Mouse (Mus musculus) thymus, postnatal 4 days (tissue): Measurements from ENCODE around the gene Lrrc2.

Experiments used
- DNase-seq: peaks from one replicate; pipeline ENCODE4 v3.0.0; 2021

Gene Lrrc2

DNA sequence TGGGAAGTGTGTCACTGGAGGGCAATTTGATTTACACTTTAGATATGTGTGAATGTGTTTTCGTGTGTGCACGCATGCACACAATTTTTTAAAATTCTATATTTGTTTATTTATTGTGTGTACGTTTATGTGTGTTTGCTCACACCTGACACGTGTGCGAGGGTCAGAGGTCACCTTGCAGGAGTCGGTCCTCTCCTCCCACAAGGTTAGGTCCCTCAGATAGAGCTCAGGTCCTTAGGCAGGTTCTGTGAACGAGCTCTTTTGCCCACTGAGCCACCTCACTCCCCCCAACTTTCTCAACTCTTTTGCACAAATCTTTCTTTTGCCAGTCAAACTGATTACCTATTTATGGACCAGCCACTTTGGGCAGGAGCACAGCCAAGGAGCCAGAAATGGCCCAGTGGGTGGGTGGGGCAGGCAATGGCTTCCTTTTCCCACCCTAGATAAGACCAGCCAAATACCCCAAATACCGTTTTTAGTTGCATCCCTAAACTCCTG, 2.5 kb upstream of the Lrrc2 start:
- no peak for DNase-seq

DNA sequence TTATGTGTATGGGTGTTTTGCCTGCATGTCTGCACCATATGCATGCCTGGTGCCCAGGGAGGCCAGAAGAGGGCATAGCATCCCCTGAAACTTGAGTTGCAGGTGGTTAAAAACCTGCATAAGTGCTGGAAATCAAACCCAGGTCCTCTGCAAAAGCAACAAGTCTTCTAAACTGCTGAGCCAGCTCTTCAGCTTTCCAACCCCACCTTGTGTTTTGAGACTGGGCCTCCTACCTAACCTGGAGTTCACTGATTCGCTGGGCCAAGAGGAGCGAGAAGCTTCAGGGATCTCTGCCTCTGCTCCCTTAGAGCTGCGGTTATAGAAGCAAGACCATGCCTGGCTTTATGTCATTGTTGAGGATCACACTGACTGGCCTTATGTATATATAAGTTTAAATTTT, 1.2 kb upstream of the Lrrc2 start:
- no peak for DNase-seq

DNA sequence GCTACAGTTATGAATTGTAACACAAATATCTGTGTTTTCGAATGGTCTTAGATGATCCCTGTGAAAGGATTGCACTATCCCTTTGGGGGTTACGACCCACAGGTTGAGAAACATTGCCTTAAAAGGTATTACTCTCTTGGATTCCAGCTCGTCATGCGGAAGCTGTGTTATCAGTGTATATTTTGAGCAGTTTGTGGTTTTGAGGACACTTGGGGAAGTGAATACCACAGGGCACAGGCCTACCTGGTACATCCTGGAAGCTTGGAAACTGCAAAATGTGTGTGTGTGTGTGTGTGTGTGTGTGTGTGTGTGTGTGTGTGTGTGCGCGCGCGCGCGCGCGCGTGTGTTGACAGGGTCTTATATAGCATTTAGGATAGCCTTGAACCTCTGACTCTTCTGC, 521 bp downstream of the Lrrc2 start:
- DNase-seq: no peak

DNA sequence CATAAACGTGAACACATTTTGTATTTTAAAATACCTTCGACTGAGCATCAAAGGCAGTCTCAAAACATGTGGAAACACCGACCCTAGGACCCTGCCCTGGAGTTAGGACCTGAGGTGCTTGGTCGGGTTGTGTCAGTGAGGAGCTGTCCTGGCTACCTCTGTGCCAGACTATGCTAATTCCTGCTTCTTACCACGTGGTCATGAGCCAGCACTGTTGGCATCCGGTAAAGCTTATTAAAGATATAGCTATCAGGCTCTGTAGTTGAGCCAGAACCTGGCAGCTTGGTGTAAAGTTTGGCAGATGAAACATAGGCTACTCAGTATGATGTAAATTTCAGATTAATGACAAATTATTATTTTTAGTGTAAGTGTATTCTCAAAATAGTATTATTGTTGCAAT, 1.1 kb downstream of the Lrrc2 start:
- DNase-seq: no peak

DNA sequence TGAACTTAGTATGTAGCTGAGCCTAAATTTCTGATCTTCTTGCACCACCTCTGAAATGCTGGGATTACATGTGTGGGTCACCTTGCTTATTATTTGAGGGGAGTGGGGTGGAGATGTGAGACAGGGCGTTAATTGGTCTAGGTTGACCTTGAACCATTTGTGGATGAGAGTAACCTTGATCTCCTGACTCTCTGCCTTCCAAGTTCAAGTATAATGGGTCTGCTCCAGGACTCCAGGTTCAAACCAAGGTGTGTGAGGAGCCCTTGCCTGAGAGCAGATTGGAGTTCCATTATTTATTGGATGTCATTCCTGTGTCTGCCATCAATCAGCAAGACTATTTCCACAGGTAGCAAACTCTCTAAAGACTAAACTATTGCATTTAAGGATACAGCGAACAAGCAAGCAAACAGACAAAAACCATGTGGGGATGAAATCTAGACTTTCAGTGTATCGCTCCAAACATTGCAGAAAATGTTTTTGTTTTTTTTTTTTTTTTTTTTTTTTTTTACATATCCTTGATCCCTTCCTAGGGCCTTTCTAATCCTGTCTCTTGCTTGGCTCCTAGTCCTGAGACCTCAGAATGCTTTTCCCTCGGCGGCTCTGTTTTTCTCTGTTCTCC, 1.7 kb downstream of the Lrrc2 start:
- DNase-seq: no peak

DNA sequence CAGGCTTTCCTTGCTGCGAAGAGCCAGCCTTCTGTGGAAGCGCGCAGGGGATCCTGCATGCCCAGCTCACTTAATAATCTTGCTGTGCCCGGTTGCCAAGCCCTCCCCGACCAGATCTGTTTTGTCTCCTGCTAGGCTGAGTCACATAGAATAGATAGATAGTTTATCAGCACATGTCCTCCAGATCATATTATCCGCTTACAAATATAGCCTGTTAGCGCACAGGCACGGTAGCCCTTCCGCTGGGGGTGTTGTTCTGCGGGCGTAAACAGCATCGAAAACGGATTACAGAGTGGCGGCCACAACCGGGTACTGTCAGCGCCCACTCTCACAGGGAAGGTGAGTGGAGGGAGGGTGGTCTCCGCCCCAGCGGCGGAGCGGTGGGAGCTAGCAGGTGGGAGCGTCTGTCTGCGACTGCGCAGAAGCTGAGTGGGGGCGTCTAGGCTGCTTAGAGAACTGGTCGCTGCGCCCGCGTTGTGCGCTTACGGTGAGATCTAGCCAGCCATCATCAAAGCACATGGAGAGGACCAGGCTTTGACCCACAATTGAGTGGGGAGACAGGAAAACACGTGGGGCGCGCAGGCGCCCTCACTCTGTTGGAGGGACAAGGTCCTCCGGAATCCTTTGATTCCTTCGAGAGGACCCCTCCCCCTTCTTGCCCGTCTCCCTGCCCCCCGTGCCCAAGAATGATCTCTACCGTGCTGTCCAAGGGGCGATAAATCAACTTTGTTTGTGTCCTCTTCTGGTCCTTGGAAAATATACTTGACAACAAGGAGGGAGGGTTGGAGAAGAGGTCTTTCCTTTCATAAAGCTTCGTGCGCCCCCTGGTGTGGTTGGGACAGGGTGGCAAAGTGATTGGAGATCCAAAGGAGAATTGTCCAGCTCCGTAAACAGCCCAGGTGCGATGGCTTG, 2.5 kb downstream of the Lrrc2 start:
- peak; percentile 88 for DNase-seq

DNA sequence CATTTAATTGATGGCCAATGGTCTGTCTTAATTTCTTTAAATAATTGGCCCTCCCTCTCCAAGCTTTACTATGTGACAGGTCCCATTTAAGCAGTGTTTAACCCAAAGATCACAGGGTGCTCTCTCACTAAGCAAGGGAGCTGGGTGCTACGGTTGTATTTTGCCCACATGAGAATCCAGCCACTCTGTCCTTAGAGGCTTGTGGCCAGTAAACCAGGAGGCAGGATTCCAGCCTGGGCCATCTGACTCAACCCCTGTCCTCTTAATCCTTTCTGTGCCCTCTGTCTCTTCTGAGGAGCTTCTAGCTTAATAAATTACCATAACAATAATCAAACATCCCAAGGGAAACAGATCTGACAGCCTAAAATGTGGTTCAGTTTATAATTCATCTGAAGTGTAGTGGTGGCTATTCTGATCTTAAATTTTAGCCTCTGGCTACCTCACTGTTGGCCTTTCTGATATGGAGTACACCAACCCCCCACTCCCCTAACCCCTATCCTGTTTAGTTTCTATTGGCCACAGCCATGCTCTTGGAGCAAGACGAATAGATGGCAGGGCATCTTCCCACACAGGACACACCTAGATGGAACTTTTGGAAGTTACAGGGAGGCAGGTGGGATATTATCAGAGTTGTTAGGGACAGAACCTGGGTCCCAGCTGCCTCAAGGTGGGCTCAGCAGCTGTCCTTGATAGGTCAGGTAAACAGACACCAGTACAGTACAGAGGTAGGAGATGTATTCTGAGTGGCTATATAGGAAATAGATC, 3.5 kb downstream of the Lrrc2 start:
- no peak for DNase-seq

DNA sequence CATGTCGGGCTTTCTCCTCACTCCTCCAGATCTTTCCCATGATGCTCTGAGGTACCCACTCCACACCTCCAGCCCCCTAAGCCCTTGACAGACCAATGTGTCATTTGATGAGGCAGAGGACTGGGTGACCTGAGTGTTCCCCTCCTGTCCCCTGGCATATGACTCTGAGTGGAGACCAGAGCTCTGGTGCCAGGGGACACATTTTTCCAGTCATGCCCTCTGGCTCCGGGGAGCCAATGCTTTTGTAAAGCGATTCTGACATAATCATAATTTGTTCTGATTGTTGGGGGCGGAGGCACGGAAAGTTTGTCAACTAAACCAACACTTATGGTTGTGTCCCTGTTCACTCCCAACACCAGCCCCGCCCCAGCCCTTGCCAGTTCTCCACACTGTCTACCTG, 4.6 kb downstream of the Lrrc2 start:
- no peak for DNase-seq

DNA sequence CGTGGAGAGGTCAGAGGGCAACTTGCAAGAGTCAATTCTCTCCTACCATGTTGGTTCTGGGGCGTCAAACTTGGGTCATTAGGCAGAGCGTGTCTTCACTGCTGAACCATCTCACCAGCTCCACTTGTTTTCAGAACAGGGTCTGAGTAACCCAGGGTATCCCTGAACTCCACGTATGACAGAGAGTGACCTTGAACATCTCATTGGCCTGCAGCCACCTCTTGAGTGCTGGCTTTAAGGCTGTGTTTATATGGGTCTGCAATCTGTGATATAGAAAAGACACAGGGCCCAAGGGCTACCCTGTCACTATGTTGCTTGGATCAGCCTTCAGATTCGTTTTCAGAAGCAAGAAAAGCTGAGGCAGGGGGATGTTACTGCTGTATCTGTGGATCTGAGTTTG, 8.3 kb downstream of the Lrrc2 start:
- DNase-seq: no peak

DNA sequence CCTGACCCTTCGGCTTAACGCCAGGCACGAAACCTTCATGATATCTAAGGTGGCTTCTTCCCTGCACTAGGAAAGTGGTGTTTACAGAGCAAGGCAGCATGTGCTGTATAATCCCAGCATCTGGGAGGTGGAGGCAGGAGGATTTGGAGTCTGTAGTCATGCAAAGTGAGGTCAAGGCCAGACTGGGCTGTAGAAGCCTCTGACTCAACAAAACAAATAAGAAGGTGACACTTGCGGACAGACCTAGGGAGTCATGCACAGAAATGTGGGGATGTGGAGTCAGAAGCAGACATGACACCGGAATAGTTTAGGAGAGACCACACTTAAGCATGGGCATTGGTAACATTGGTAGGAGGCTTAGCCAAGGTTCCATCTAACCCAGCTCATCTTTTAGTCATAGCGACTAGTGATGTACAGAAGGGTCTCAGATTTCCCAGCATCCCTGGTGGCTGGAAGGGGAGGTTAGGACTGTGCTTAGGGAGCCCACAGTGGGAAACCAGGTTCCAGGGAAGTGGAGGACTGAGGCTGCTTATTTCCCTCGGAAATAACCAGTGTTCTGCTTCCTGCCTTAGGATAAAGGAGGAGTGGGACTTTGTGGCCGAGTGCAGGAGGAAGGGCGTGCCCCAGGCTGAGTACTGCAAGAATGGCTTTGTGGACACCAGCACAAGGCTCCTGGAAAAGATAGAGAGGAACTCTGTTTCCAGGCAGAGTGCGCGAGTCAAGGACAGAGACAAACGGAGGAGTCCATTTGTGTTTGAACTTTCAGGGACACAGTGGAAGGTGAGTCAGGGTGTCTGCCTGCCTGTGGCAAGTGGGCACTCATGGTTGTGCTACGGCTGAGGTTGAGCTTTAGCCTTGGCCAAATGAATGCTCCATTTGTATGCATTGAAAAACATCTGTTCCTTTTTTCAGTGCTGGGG, 9.1 kb downstream of the Lrrc2 start:
- no peak for DNase-seq

DNA sequence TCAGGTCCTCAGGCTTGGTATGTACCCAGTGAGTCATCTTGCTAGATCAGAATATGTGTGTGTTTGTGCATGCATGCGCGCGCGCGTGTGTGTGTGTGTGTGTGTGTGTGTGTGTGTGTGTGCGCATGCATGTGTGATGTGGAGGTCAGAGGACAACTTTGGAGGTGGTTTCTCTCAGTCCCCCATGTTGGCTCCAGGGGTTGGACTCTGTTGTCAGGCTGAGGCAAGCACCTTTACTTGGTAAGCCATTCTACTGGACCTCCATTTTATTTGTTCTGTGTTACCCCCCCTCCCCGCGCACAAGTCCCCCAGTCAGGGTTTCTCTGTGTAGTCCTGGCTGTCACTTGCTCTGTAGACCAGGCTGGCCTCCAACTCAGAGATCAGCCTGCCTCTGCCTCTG, 10.0 kb downstream of the Lrrc2 start:
- DNase-seq: no peak

DNA sequence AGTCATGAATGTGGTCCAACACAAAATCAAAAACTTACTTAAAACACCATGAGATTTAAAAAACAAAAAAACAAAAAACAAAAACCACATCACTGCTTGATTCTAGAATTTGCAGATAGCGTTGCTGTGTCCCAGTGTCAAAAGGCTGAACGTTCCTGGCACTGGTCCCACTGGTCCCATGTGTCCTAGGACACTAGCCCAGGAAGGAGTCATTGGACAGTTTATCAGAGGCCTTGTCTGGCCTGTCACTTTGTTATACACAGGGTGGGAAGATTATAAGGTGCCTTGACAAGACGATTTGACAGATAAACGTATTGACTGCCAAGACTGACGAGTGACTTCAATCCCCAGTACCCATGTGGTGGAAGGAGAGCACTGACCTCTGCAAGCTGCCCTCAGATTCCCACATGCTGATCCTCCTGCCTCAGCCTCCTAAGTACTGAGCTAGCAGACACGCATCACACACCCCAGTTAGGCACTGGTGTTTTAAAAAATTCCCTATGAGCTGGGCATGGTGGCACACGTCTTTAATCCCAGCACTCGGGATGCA, 12.3 kb downstream of the Lrrc2 start:
- DNase-seq: no peak

DNA sequence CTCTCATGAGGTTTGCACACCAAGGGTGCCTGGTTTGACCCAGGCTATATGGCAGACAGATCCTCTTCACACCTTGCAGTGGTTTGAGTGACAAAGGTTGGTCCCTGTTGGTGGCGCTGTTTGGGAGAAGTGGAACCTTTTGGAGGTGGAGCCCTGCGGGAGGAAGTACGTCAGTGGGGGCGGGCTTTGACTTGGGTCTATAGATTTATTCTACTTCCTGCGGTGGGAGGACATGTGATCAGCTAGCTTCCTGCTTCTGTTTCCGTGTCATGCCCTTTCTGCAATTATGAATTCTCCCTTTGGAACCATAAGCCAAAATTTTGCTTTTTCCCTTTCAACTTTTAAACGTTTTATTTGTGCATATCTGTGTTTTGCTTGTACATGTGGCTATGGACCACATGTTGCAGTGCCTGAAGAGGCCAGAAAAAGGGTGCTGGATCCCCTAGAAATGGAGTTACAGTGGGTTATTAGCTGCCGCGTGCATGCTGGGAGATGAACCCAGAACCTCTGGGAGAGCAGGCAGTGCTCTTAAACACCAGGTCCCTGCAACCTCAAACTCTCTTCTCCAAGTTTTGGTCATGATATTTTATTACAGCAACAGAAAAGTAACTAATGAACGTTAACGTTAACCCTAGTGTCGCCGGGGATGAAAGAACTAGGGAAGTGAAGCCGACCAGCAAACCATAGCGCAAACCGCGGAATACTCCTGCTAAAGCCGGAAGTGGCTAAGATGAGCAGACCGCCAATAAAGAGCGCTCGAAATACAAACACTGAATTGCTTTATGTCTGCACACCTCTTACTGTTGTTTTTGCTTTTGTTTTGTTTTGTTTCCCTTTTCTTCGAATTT, 13.9 kb downstream of the Lrrc2 start:
- peak; percentile 62 for DNase-seq

DNA sequence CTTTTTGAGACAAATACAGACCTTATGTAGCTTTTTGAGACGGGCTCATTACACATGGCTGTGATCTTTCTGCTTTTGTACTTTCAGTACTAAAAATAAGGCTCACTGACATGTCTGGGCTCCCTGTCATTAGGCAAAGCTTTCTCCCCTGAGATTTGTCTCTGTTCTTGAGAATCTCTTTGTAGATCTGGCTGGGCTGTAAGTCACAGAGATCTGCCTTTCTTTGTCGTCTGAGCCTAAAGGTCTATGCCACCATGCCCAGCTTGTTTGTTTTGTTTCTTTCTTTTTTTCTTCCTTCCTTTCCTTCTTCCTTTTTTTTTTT, 14.5 kb downstream of the Lrrc2 start:
- DNase-seq: no peak

DNA sequence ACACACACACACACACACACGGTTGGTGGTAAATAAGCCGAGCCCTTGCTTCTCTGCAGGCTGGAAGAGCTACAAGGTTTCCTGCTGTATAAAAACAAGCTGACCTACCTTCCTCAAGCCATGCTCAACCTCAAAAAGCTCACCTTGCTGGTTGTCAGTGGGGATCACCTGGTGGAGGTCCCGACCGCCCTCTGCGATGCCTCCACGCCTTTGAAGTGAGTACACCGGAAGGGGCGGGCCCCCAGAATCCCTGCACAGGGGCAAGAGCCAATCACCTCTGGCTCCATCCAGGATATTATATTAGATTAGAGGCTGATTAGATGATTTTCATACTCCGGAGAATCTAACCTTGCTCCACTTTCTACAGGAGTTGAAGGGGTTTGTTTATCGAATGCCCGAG, 28.1 kb downstream of the Lrrc2 start:
- DNase-seq: no peak

DNA sequence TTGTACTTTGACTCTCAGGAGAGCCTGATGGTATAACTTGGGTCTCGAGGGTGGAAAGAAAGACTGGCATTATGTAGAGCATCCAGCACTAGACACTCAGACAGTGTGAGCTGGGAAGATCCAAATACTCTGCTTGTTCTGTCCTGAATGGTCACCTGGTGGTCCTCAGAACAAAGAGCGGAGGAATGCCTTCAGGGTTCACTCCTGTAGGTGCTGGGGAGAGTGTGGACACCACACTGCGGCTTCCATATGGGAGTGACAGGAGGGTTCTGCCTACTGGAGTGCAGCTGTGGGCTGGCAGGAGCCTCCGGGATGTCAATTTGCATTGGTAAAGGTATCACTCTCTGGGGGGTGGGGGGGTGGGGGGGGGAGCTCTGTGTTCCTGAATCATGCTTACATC, 31.0 kb downstream of the Lrrc2 start:
- no peak for DNase-seq

DNA sequence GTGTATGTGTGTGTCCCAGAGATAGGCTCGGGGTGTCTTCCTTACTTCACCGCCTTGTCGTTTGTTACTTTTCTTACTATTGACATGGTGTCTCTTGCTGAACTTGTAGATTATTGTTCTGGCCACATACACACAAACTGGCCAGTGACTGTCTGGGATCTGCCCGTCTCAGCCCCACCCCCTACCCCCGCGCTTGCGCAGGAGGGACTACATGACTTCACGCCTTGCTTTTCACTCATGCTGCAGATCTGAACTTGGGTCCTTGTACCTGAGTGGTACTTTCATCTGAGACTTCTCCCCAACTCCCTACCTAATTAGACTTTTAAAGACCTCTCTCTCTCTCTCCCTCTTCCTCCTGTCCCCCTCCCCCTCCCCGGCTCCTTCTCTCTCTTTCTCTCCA, 32.8 kb downstream of the Lrrc2 start:
- no peak for DNase-seq

DNA sequence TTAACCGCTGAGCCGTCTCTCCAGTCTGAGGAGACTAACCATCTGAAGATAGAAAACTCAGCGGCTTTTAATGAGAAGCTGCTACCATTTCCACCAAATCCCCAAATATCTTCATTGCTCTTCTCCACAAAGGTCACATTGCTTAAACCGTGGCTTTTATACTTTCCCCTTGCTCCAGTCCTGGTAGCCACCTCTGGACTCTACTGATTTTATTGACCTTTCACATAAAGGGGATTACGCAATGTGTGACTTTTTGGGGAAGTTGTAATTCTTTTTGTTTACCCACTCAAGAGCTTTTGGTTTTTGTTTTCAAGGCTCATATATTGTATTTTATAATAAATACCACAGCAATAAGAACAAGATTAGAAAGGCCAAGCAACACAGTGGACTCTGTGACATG, 34.2 kb downstream of the Lrrc2 start:
- no peak for DNase-seq

DNA sequence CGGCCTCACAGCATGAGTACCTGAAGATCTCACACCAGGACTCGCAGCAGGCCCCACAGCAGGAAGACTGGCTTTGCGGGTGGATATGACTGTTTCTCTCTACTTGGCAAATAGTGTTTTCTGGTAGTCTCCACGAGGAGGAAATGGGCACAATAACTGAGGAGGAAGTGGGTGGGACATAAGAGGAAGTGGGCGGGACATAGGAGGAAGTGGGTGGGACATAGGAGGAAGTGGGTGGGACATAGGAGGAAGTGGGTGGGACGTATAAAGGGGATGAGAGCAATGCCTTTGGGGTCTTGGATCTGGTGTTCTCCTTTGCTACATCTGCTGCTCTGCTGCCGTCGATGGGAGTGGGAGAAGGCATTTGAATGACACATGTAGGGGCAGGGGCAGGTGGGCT, 34.6 kb downstream of the Lrrc2 start:
- peak; percentile 19 for DNase-seq

DNA sequence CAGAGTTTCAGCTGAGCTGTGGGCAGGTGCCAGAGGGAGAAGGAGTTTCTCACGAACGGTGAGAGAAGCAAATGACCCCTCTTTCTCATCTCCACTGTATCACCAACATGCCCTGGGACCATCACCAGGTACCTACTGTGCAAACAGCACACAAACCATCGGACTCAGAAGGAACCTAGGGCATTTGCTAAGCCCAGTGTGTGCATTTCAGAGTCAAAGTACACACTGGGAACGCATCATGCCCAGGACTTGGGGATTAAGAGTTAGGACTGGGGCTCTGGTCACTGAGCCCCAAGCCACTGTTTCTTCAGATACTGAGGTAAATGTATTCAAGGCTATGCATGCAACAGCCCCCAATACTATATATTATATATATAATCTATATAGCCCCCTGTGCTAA, 36.0 kb downstream of the Lrrc2 start:
- DNase-seq: no peak

DNA sequence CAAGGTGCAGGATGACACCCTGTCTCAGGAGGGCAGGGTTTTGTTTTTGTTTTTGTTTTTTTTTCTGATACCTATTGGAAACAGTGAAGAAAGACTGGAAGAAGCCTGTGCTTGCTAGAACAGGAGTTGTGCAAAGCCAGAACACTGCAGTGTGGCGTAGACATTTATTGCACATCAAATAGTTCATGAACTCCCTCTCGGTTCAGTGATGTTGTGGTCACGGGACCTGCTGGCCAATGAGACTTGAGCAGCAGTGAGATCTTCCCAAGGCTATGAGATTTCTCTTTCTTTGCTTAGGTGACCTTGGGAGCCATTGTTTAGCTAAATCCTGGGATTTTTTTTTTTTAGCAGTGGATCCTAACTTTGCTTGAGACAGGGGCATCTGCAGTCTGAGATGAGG, 36.7 kb downstream of the Lrrc2 start:
- DNase-seq: no peak

DNA sequence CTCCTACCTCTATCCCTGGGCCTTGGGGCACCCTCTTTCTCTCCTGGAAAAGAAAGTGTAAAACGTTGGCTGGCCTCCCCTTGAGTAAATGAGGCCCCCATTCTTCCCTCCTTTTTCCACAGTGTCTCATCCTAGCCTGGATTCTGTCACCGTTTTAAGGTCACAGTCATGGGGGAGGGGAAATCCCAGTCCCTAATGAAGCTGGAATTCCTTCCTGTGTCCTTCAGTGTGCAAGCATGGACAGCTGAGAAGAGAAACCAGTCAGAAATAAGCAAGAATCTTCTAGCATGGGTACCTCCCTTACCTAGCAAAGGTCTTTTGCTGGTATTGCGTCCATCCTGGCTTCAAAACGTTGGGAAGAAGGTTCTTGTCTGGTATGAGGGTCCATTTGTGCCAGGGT, 37.8 kb downstream of the Lrrc2 start:
- DNase-seq: no peak
